In the genomic region with DNA sequence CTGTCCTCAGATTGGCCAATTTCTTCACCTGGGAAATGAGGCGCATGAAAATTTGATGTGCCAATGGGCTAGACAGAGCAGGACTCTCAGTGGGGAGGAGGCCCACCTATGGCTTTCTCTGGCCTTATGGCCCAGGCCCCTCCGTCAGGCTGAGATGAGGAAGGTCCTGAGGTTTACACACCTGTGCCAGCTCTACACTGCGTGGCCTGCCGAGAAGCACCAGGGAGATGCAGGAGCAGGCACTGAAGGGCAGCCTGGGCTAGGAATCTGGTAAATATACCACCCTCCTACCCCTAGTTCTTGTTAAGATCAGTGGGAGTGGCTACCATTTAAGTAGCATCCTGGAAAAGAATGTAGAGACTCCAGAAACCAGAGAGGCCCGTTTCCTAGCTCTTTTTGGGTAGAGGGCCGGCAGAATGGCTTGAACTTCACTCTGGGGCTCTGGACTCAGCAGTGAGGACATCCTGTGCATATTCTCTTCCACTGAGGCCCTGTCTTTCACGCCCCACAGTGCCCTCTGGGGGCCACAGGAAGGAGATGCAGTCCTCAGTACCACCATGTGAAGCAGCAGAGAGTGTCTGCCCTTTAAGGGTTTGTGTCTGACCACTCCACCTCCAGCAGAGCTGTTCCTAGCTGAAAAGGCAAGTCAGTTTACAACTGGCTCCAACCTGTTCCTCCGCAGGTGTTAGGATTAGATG, we compare ENCODE assay signal across 8 mouse cellular contexts. TPM values are rescaled to one million over a fixed set of nuclear protein-coding genes. Genes with fewer than 3 reads are reported as not detected.
DNase-seq lines count a peak whose midpoint lies in the region; ATAC-seq and TF ChIP-seq lines count a peak whose summit lies in the region.

No protein-coding gene starts in this region.

- H3K9ac ChIP-seq in midbrain, embryonic 14.5 days (replicated peaks; ENCODE audit: low read length), result no peak overlapping the region

- peak; percentile 75; the same call in 1 of the 2 replicates for TF ChIP-seq CTCF in testis, adult 2 months (IDR thresholded peaks at IDR 0.05; ENCODE audit: control insufficient read depth, insufficient read depth, insufficient replicate concordance, low read depth, low read length)

- H3K9me3 ChIP-seq in midbrain, embryonic 14.5 days (ENCODE audit: control insufficient read depth, low read length), result no peaks in the 10 kb centered on the region

- H3K4me2 ChIP-seq in midbrain, embryonic 14.5 days (ENCODE audit: low read length), result no peak overlapping the region

- no peak for DNase-seq in testis, postnatal 14 days (ENCODE audit: low spot score)
- peak; percentile 81 for DNase-seq in embryo, embryonic 11 days
- peak; percentile 42 to 64 for DNase-seq in gastrocnemius, postnatal 4 days (ENCODE audit: low spot score in 2 of 2)
- DNase-seq in kidney, adult 11 months, result peak; percentile 66
- DNase-seq in left cerebral cortex, postnatal 4 days, result peak; percentile 80
- DNase-seq in midbrain, embryonic 14.5 days, result peak; percentile 89
- DNase-seq in spleen, adult 12 weeks (ENCODE audit: low spot score), result peak; percentile 35

- no peak overlapping the region for H3K4me3 ChIP-seq in testis, adult 2 months (ENCODE audit: control insufficient read depth, low read depth, low read length)
- H3K4me3 ChIP-seq in midbrain, embryonic 14.5 days (replicated peaks; ENCODE audit: low read depth, low read length), result no peak overlapping the region

- no peaks in the 10 kb centered on the region for H3K27me3 ChIP-seq in testis, adult 2 months (ENCODE audit: control insufficient read depth, insufficient read depth, low read length)
- no peaks in the 10 kb centered on the region for H3K27me3 ChIP-seq in midbrain, embryonic 14.5 days (ENCODE audit: control insufficient read depth, insufficient read depth, low read length)

- no peaks in the 10 kb centered on the region for H3K4me1 ChIP-seq in testis, adult 2 months (ENCODE audit: control insufficient read depth, insufficient read depth, low read length)
- no peaks in the 10 kb centered on the region for H3K4me1 ChIP-seq in midbrain, embryonic 14.5 days (ENCODE audit: control insufficient read depth, insufficient read depth, low read length)

- WGBS in midbrain, embryonic 14.5 days, result 55% methylated on average over 8 of the region's 8 CpGs

- H3K36me3 ChIP-seq in testis, adult 2 months (ENCODE audit: control insufficient read depth, insufficient read depth, low read length), result no peaks in the 10 kb centered on the region
- peaks cover 62% of the 10 kb centered on the region for H3K36me3 ChIP-seq in midbrain, embryonic 14.5 days (ENCODE audit: control insufficient read depth, insufficient read depth, low read length)

- peak; percentile 69 for ATAC-seq in midbrain, embryonic 14.5 days (ENCODE audit: low FRiP score, low TSS enrichment)

- intact Hi-C loops in left cerebral cortex, postnatal 4 days (cut with DNase I), result loop anchor here (2.0 kb wide), 1 partner anchor 156 kb away; no protein-coding TSS in a partner anchor

- H3K27ac ChIP-seq in testis, adult 2 months (ENCODE audit: control insufficient read depth, insufficient read depth, low read depth, low read length), result no peak overlapping the region
- H3K27ac ChIP-seq in midbrain, embryonic 14.5 days (replicated peaks; ENCODE audit: low read depth, low read length), result no peak overlapping the region

- TF ChIP-seq POLR2A in testis, adult 2 months (IDR thresholded peaks at IDR 0.05; ENCODE audit: control insufficient read depth, low read depth, low read length), result no peak

RNA-seq across cellular contexts. Expression of gene Nat10, which starts 42.3 kb away (rescaled TPM):
- polyA plus RNA-seq in testis, adult 2 months (2012; rRNA removed), result 47.3 and 48.7 TPM in 2 replicates
- total RNA-seq in gastrocnemius, postnatal 4 days (2021), result 10 to 100 TPM; 22.4 to 23.6 TPM
- total RNA-seq in left cerebral cortex, postnatal 4 days (2021), result 10 to 100 TPM; 38.5 to 43.1 TPM
- polyA plus RNA-seq in midbrain, embryonic 14.5 days (2014; fragmentation: Nextera tagmentation; extraction: Ambion mirVana), result 18.0 and 21.6 TPM in 2 replicates
